Mouse (Mus musculus) cerebellum, adult 8-10 months (tissue): ENCODE data around the gene Phtf2.
"Not testable (repeated sequence)": the region's sequence is repeated elsewhere in the genome, so short reads cannot be mapped to it uniquely, and the experiment has no call there.

Source experiments
- DNase-seq: peaks from one replicate; pipeline ENCODE4 v3.0.0; 2022

Gene Phtf2

GRCm38 (mm10) chr5:20765365-20765920 lies 116.5 kb downstream of the Phtf2 start:
- no peak for DNase-seq

GRCm38 (mm10) chr5:20762441-20762840 lies 119.5 kb downstream of the Phtf2 start:
- not testable (repeated sequence) for DNase-seq

- DNase-seq, result no peak
Measured at GRCm38 (mm10) chr5:20760368-20761162, 121.4 kb downstream of the Phtf2 start.

- no peak for DNase-seq
Measured at GRCm38 (mm10) chr5:20759771-20760170, 122.2 kb downstream of the Phtf2 start.

GRCm38 (mm10) chr5:20753963-20754362 lies 128.0 kb downstream of the Phtf2 start:
- no peak for DNase-seq

- DNase-seq, result no peak
Measured at GRCm38 (mm10) chr5:20753096-20753495, 128.8 kb downstream of the Phtf2 start.

- no peak for DNase-seq
Measured at GRCm38 (mm10) chr5:20751696-20752095, 130.2 kb downstream of the Phtf2 start.

- no peak for DNase-seq
Measured at GRCm38 (mm10) chr5:20751000-20751399, 130.9 kb downstream of the Phtf2 start.

- no peak for DNase-seq
Measured at GRCm38 (mm10) chr5:20749535-20749934, 132.4 kb downstream of the Phtf2 start.

GRCm38 (mm10) chr5:20748856-20749255 lies 133.1 kb downstream of the Phtf2 start:
- DNase-seq, result no peak

GRCm38 (mm10) chr5:20748142-20748541 lies 133.8 kb downstream of the Phtf2 start:
- DNase-seq, result no peak

GRCm38 (mm10) chr5:20741936-20742335 lies 140.0 kb downstream of the Phtf2 start:
- no peak for DNase-seq

GRCm38 (mm10) chr5:20741193-20741592 lies 140.7 kb downstream of the Phtf2 start:
- DNase-seq, result no peak

GRCm38 (mm10) chr5:20738795-20739194 lies 143.1 kb downstream of the Phtf2 start:
- no peak for DNase-seq

- DNase-seq, result not testable (repeated sequence)
Measured at GRCm38 (mm10) chr5:20723226-20723625, 158.7 kb downstream of the Phtf2 start.

- DNase-seq, result no peak
Measured at GRCm38 (mm10) chr5:20720201-20720900, 161.6 kb downstream of the Phtf2 start.

GRCm38 (mm10) chr5:20715980-20716379 lies 165.9 kb downstream of the Phtf2 start:
- DNase-seq, result not testable (repeated sequence)

GRCm38 (mm10) chr5:20714619-20715018 lies 167.3 kb downstream of the Phtf2 start:
- not testable (repeated sequence) for DNase-seq

- not testable (repeated sequence) for DNase-seq
Measured at GRCm38 (mm10) chr5:20710845-20711244, 171.1 kb downstream of the Phtf2 start.
